Mouse (Mus musculus): ENCODE measurements around the gene Etv1.
"Not testable (repeated sequence)": the region's sequence is repeated elsewhere in the genome, so short reads cannot be mapped to it uniquely, and the experiment has no call there.

Gene Etv1

DNA sequence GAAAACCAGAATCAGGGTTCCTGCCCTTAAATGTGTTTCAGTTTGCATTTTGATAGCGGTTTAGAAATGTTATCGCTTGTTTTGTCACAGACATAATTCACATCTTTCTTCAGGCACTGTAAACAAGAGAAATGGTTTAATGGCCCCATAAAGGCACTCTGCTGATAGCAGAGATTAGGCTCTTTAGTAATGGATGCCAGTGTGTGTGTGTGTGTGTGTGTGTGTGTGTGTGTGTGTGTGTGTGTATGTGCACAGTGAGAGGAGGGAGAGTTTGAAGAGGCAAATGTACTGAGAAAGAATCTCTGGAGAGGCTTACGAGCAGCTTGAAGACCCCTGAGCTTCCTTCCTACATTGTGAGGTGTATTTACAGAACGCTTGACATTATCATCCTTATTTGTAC, 41.5 kb downstream of the Etv1 start:
- no peak for DNase-seq

- DNase-seq = peak; percentile 38
Observed at GRCm38 (mm10) chr12:38824405-38824804, 45.2 kb downstream of the Etv1 start.

GRCm38 (mm10) chr12:38832981-38833380, 53.8 kb downstream of the Etv1 start:
- DNase-seq = no peak

- no peak for DNase-seq
Observed at GRCm38 (mm10) chr12:38834581-38834980, 55.4 kb downstream of the Etv1 start.

GRCm38 (mm10) chr12:38834986-38835385, 55.8 kb downstream of the Etv1 start:
- DNase-seq = not testable (repeated sequence)

GRCm38 (mm10) chr12:38843801-38844295, 64.7 kb downstream of the Etv1 start:
- no peak for DNase-seq

GRCm38 (mm10) chr12:38847500-38848261, 68.5 kb downstream of the Etv1 start:
- DNase-seq = no peak

GRCm38 (mm10) chr12:38849994-38850393, 70.8 kb downstream of the Etv1 start:
- DNase-seq = no peak

DNA sequence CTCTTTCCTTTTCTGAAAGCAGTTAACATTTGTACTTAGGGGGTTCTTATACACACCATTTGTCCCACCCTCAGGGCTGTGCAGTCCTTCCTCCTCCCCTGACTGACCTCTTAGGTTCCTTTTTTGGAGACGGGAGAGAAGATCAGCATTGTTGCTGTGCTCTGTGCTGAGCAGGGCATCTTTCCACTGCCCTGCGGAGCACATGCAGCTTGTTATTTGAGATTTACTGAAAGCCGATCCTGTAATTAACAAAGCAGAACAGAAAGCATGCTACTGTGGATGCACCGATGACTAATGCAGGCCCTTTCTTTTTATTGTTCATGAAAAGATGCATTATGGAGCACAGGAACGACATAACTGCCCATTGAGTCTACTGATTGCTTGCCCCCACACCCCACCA, 75.1 kb downstream of the Etv1 start:
- no peak for DNase-seq

DNA sequence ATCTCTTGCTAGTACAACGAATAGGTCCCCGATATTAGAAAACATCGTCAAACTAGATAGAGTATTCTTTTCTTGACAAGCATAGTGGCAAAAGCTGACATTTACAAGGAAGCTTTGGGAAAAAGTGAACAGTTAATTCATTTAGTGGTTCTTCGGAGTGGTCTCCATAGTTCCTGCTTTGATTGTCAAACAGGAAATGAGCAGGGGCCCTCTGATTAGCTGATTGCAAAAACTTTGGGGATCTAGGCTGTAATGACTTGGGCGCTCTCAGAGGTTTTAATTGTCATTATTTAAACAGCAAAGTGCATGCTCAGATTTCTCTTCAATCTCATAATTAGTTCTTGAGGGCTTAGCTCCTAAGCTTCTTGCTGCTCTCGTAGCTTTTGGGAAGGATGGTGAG, 75.6 kb downstream of the Etv1 start:
- DNase-seq = no peak

DNA sequence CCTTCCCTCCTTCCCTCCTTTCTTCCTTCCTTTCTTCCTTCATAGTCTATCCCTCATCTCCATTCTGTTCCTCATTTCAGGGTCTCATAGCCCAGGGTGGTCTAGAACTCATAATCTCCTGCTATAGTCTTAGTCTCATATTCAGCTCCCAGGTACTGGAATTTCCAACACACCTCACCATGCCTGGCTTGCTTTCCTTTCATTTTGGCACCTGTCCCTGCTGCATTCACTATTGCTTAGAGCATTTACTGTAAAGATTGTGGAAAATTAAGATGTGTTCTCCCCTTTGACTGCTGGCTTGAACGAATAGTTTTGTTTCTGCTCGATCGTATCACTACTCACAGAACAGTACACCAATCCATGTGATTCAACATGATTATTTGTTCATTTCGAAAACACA, 80.5 kb downstream of the Etv1 start:
- DNase-seq = no peak

GRCm38 (mm10) chr12:38860168-38861115, 81.3 kb downstream of the Etv1 start:
- DNase-seq = no peak

DNA sequence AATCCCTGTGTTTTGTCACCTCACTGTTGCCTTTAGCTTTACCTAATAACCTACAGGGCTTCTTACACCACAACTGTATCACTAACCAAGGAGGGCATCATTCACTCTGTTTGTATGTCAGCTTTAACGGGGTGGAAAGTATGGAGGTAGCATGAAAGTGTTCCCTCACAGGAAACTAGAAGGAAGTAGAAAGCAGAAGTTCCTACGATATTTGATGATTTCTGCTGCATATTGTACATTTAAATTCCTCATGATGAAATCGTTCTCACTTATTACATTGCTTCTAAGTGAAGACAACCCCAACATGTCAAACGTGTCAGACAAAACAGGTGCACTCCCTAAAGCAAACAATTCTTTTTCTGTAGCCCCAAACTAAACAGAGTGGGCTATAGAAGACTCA, 84.2 kb downstream of the Etv1 start:
- DNase-seq = no peak

DNA sequence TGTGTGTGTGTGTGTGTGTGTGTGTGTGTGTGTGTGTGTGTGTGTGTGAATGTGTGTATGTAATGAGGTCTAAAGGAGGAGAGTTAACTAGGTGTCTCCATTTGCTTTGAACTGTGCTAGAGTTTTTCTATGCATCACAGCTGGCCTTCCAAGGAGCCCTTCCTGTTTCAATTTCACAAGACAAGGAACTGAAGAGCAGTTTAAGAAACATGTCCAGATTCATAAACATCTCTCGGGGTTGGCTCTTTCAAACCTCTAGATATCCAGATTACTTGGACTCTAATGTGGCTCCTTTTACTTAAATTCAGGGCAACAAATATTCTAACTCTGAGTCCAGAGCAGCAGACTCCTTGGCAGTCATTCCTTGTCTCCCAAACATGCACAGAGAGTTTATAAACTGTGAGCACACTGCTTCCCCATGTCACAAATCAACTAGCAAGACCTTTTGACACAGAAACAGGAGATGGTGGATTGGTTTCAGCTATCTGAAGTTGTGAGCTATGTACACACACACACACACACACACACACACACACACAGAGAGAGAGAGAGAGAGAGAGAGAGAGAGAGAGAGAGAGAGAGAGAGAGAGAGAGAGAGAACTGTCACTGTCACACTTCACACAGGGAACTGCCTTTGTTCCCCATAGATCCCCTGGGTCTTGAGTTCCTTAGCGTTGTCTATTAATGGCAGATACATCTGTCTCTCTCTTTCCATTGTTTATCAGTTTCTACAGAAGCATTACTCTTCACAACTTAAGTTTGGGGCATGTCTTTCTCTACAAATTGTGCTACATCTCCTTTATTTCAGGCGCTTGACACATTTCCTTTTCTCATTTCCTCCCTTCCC, 85.0 kb downstream of the Etv1 start:
- DNase-seq = no peak

DNA sequence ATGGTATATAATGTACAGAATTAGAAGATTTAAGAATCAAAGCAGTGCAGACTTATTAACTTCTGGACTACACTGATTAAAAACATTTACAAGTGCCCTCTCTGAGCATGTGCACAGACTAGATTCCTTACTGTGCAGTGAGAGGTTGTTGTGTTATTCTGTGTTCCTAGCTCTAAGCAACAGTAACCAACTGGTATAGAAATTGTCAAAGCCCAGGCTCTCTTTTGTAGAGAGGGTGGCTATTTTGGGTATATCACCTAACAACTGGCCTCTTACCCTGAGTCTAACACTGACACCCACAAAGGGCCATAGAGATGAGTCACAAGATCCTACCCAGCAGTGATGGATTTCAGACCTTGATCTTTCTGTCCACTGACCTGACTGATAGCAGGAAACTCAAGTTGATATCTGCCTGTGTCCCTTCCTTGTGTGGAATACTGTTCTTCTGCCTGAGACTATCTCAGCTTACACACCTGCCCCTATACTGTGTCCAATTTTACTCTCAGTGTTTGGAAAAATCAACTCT, 95.4 kb downstream of the Etv1 start:
- no peak for DNase-seq

GRCm38 (mm10) chr12:38904516-38904915, 125.3 kb downstream of the Etv1 start:
- DNase-seq = no peak

DNA sequence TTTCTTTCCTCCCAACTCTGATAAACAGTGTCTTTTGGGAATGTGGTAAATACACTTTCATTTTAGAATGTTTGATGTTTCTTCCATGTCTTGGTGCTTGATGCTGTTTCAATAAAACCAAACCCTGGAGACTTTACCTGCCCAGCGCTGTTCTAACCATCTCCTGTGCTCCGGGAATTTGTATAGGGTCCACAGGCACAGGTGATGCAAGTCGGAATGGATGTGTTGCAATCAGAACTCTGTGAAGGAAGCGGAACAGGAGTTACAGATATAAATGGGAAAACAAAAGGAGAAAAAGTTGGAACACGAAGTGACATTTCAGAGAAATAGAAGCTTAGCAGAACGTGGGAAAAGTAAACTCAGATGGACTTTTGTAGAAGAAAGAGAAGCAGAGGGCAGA, 127.1 kb downstream of the Etv1 start:
- DNase-seq = no peak

GRCm38 (mm10) chr12:38906812-38907211, 127.6 kb downstream of the Etv1 start:
- DNase-seq = no peak

GRCm38 (mm10) chr12:38908947-38909346, 129.8 kb downstream of the Etv1 start:
- no peak for DNase-seq

Measured in layer of hippocampus, adult 9-11 months (tissue).